In genomic region chr8:104403596-104403995, GRCm38 (mm10) we compare ENCODE assay signal across 13 mouse cellular contexts. TPM values are rescaled to one million over a fixed set of nuclear protein-coding genes. Genes with fewer than 3 reads are reported as not detected.
DNase-seq lines count a peak whose midpoint lies in the region; ATAC-seq and TF ChIP-seq lines count a peak whose summit lies in the region.
"Had no signal": no experiment of that assay in that cellular context is flagged by ENCODE, and none has a peak within 500 bp of the region (broad histone marks: within the 10 kb centered on the region; RNA-seq: fewer than 3 reads in every experiment).

No protein-coding gene starts in this region.

- no peak overlapping the region for H3K4me2 ChIP-seq in kidney, embryonic 15.5 days
- H3K4me2 ChIP-seq: heart, embryonic 13.5 days; limb, embryonic 13.5 days had no signal

- H3K27ac ChIP-seq in kidney, embryonic 15.5 days, result no peak overlapping the region
- H3K27ac ChIP-seq in ES-E14 (ENCODE audit: insufficient read depth, low read depth, low read length, poor library complexity, severe bottlenecking), result no peak overlapping the region
- H3K27ac ChIP-seq: heart, embryonic 13.5 days; limb, embryonic 13.5 days had no signal

- no peak overlapping the region for H3K9ac ChIP-seq in kidney, embryonic 15.5 days
- no peak overlapping the region; the same call in 1 of the 2 replicates for H3K9ac ChIP-seq in ES-E14 (ENCODE audit: insufficient read depth, low read depth, low read length, poor library complexity, severe bottlenecking)
- H3K9ac ChIP-seq: heart, embryonic 13.5 days; limb, embryonic 13.5 days had no signal

- H3K4me3 ChIP-seq in kidney, embryonic 15.5 days (replicated peaks), result no peak overlapping the region
- H3K4me3 ChIP-seq in ES-E14 (ENCODE audit: insufficient read depth in 1 of 2, low read depth in 1 of 2, low read length in 2 of 2, poor library complexity in 1 of 2, severe bottlenecking in 1 of 2), result no peak overlapping the region
- H3K4me3 ChIP-seq: heart, embryonic 13.5 days; limb, embryonic 13.5 days had no signal

- in situ Hi-C loops in ES-E14 (cut with MboI; ENCODE audit: low sequenced_read_pairs in 2 of 2, unreplicated experiment in 2 of 2), result no loop called here

- no peaks in the 10 kb centered on the region for H3K9me3 ChIP-seq in kidney, embryonic 15.5 days (replicated peaks)
- H3K9me3 ChIP-seq in ES-E14 (ENCODE audit: control insufficient read depth, insufficient read depth, low read depth, low read length), result no peaks in the 10 kb centered on the region
- H3K9me3 ChIP-seq: heart, embryonic 13.5 days; limb, embryonic 13.5 days had no signal

- no peaks in the 10 kb centered on the region; the same call in 1 of the 2 replicates for H3K4me1 ChIP-seq in kidney, embryonic 15.5 days
- H3K4me1 ChIP-seq in ES-E14 (ENCODE audit: control insufficient read depth in 2 of 2, insufficient read depth in 2 of 2, low read length in 2 of 2, poor library complexity in 1 of 2), result peaks cover 0 to 2% of the 10 kb centered on the region in 2 experiments; a peak in 1 of 4 replicates

- peak; percentile 52 for DNase-seq in adrenal gland, postnatal 14 days
- no peak for DNase-seq in adrenal gland, adult 18-20 months (ENCODE audit: low spot score in 2 of 2)
- DNase-seq in kidney, postnatal 36 days, result peak; percentile 34 to 46
- DNase-seq in ES-E14 (ENCODE audit: low read depth, low spot score), result no peak
- DNase-seq in urinary bladder, postnatal 10 days (ENCODE audit: low spot score), result no peak
- DNase-seq in urinary bladder, adult 2 months (ENCODE audit: low spot score), result no peak
- DNase-seq: adrenal gland, adult 8-10 months; B cell, adult 2 months; cerebellum, postnatal 36 days had no signal

- no peak for ATAC-seq in kidney, embryonic 15.5 days (replicated peaks; ENCODE audit: low FRiP score)
- peak; percentile 76 for ATAC-seq in granulocyte monocyte progenitor cell, adult 5-6 weeks (replicated peaks; ENCODE audit: poor library complexity, severe bottlenecking)

- no peaks in the 10 kb centered on the region for H3K36me3 ChIP-seq in kidney, embryonic 15.5 days
- H3K36me3 ChIP-seq in ES-E14 (ENCODE audit: control insufficient read depth, insufficient read depth, low read length, poor library complexity, severe bottlenecking), result no peaks in the 10 kb centered on the region
- H3K36me3 ChIP-seq: heart, embryonic 13.5 days; limb, embryonic 13.5 days had no signal

- 68% methylated on average over 3 of the region's 3 CpGs for WGBS in kidney, embryonic 15.5 days

- no peaks in the 10 kb centered on the region for H3K27me3 ChIP-seq in kidney, embryonic 15.5 days
- H3K27me3 ChIP-seq: heart, embryonic 13.5 days; limb, embryonic 13.5 days had no signal

TF ChIP-seq in ES-E14, 5 proteins besides CTCF, POLR2A, EP300 and RAD21:
- TF ChIP-seq ZNF384 (IDR thresholded peaks at IDR 0.05; ENCODE audit: low read depth, low read length), result no peak
- TF ChIP-seq ZC3H11A (IDR thresholded peaks at IDR 0.05; ENCODE audit: borderline replicate concordance, low read depth, low read length), result 0 out of 2 replicates have a peak, but pooled peaks have one; percentile 48

RNA-seq across cellular contexts. Expression of gene Cmtm4, which starts 8.0 kb away (rescaled TPM):
- 36.8 and 40.9 TPM in 2 replicates for total RNA-seq in adrenal gland, postnatal 14 days (2021)
- 10 to 100 TPM; 39.6 to 44.5 TPM for total RNA-seq in adrenal gland, adult 18-20 months (2021)
- polyA plus RNA-seq in kidney, embryonic 15.5 days (2015; fragmentation: Nextera tagmentation; extraction: Ambion mirVana), result 3.9 and 4.1 TPM in 2 replicates
- total RNA-seq in ES-E14 (2012; rRNA removed), result 20.5 and 21.3 TPM in 2 replicates
- 0.58 and 1.4 TPM in 2 replicates for total RNA-seq in granulocyte monocyte progenitor cell, adult 5-6 weeks (2014; fragmentation: Nextera tagmentation)
- 0.31 and 0.90 TPM in 2 replicates for total RNA-seq in granulocyte monocyte progenitor cell, adult 5-6 weeks (2017)
- polyA plus RNA-seq in urinary bladder, adult 2 months (2012; rRNA removed), result 31.4 and 32.1 TPM in 2 replicates

RNA-seq across cellular contexts. Expression of gene Dync1li2, which starts 39.3 kb away (rescaled TPM):
- 93.9 and 128 TPM in 2 replicates for total RNA-seq in adrenal gland, postnatal 14 days (2021)
- total RNA-seq in adrenal gland, adult 18-20 months (2021), result 100 to 1,000 TPM; 113 to 159 TPM
- polyA plus RNA-seq in kidney, embryonic 15.5 days (2015; fragmentation: Nextera tagmentation; extraction: Ambion mirVana), result 59.5 and 62.6 TPM in 2 replicates
- total RNA-seq in ES-E14 (2012; rRNA removed), result 27.5 and 28.9 TPM in 2 replicates
- 13.9 and 21.2 TPM in 2 replicates for total RNA-seq in granulocyte monocyte progenitor cell, adult 5-6 weeks (2014; fragmentation: Nextera tagmentation)
- total RNA-seq in granulocyte monocyte progenitor cell, adult 5-6 weeks (2017), result 43.4 and 44.1 TPM in 2 replicates
- 79.6 and 85.8 TPM in 2 replicates for polyA plus RNA-seq in urinary bladder, adult 2 months (2012; rRNA removed)

Comparison
In these comparisons a context has a peak if more than half of its experiments do, and no peak if none do; other contexts are left out.
1. DNase-seq: peak in adrenal gland, postnatal 14 days (single experiment) and kidney, postnatal 36 days (2 of 2); none in adrenal gland, adult 18-20 months (0 of 2), ES-E14 (single experiment), urinary bladder, postnatal 10 days (single experiment) and urinary bladder, adult 2 months (single experiment).